Mouse (Mus musculus) limb, embryonic 10.5 days (tissue): Measurements from ENCODE around the gene Chchd6. TPM values are rescaled to one million over a fixed set of nuclear protein-coding genes. Genes with fewer than 3 reads are reported as not detected.

Source experiments
- DNase-seq: peaks from one replicate; pipeline ENCODE4 v3.0.0-alpha.2; 2017; ENCODE audit warnings: low spot score
- H3K27ac ChIP-seq: fragments of 300-500 bp; sonication (generic); 2 replicates; pipeline ENCODE4 v1.5.1; 2016; ENCODE audit warnings: mild to moderate bottlenecking
- H3K27me3 ChIP-seq: fragments of 300-500 bp; sonication (generic); 2 replicates; pipeline ENCODE4 v1.6.1; 2016; ENCODE audit warnings: low read depth, mild to moderate bottlenecking; ENCODE audit not compliant: poor library complexity, severe bottlenecking
- H3K36me3 ChIP-seq: fragments of 300-500 bp; sonication (generic); 2 replicates; pipeline ENCODE4 v1.6.1; 2016; ENCODE audit warnings: mild to moderate bottlenecking, moderate library complexity
- H3K4me1 ChIP-seq: fragments of 300-500 bp; sonication (generic); 2 replicates; pipeline ENCODE4 v1.6.1; 2016
- H3K4me3 ChIP-seq: fragments of 300-500 bp; sonication (generic); 2 replicates; pipeline ENCODE4 v1.5.1; 2016; ENCODE audit warnings: mild to moderate bottlenecking, moderate library complexity
- H3K9me3 ChIP-seq: fragments of 300-500 bp; sonication (generic); replicated peaks from 2 replicates; pipeline ENCODE4 v1.6.1; 2016; ENCODE audit warnings: mild to moderate bottlenecking
- WGBS: fragments of 180-500 bp; shearing (Covaris S2); methylation state at CpG from one replicate; pipeline ENCODE4 v1.1.7; 2016; 5-methylcytosine and 5-hydroxymethylcytosine counted together
- polyA plus RNA-seq: library from polyadenylated mRNA; unstranded; fragments of >200 nt; fragmentation: Nextera tagmentation; extraction: Ambion mirVana; gene quantifications from 2 replicates; pipeline ENCODE4 v1.2.1, GENCODE M21; 2016

Gene Chchd6
- polyA plus RNA-seq, 1 experiment from 2014 or later, result 68.8 TPM

DNA sequence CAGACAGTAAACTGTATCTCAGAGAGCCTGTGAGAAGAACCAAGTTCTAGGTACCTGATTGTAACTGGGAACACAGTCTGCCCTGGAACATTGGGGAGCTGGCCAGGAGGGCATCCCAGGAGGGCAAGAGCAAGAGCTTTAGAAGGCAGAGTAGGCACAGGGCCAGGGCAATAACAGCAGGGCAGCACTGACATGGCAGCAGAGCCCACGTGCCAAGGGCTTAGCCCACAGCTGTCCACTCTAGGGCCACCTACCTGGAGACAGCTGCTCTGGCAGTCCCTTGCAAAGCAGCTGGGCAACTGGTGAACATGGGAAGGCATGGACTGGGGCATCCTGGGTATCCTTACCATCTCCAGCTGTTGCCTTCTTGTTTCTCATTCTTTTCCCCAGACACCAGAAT is 247.7 kb downstream of the Chchd6 start:
- WGBS, result 92% methylated on average over 1 of the region's 1 CpGs
- peaks cover 73% of the 10 kb centered on the region for H3K36me3 ChIP-seq
- no peak for DNase-seq

DNA sequence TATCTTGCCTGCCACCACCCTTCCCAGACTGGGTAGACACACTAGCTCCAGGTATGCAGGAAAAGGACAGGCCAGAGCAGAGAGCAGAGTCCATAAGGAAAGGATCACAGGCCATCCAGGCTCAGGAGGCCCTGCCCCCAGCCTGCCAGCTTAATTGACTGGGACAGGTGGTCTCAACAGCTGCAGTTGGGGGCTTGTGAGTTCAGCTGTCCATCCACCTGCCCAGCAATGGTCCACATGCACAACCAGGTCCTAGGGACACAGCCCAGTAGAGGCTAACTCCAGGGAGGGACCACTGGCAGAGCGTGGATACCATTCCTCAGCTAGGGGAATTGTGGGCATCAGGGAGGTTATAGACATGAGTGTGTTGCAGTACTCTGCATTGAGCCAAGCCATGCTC is 249.6 kb downstream of the Chchd6 start:
- Histone ChIP-seq H3K9me3 (no peaks in the 10 kb centered on the region), H3K27ac (peak overlapping the region; percentile 95), H3K36me3 (peaks cover 75% of the 10 kb centered on the region), H3K4me3 (peak overlapping the region; percentile 25; the same call in 1 of the 2 replicates), H3K27me3 (no peaks in the 10 kb centered on the region), H3K4me1 (peaks cover 44% of the 10 kb centered on the region)
- DNase-seq, result no peak
- 78% methylated on average over 1 of the region's 1 CpGs for WGBS

More for the DNA sequence above, 247.7 kb downstream of the Chchd6 start:
- H3K27me3 ChIP-seq, result no peaks in the 10 kb centered on the region
- no peaks in the 10 kb centered on the region for H3K9me3 ChIP-seq
- H3K4me3 ChIP-seq, result no peak overlapping the region
- peaks cover 63% of the 10 kb centered on the region for H3K4me1 ChIP-seq
- no peak overlapping the region for H3K27ac ChIP-seq

DNA sequence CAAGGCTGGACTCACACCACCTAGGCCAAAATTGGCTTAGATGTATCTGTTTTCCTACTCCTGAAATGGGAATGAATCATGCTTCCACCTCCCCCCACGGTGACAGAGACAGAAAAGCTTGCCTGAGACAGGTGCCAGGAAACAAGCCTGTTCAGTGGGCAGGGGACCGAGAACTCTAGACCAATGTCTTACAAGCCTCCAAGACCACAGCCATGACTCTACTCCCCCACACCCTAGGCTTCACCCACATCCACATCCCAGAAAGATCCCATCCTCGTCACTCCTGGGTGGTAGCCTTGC is 250.0 kb downstream of the Chchd6 start:
- Histone ChIP-seq H3K4me3 (peak overlapping the region; percentile 25; the same call in 1 of the 2 replicates), H3K27me3 (no peaks in the 10 kb centered on the region), H3K36me3 (peaks cover 75% of the 10 kb centered on the region), H3K4me1 (peaks cover 39% of the 10 kb centered on the region), H3K9me3 (no peaks in the 10 kb centered on the region), H3K27ac (peak overlapping the region; percentile 95)
- no peak for DNase-seq
- WGBS, result 61% methylated on average over 3 of the region's 3 CpGs

DNA sequence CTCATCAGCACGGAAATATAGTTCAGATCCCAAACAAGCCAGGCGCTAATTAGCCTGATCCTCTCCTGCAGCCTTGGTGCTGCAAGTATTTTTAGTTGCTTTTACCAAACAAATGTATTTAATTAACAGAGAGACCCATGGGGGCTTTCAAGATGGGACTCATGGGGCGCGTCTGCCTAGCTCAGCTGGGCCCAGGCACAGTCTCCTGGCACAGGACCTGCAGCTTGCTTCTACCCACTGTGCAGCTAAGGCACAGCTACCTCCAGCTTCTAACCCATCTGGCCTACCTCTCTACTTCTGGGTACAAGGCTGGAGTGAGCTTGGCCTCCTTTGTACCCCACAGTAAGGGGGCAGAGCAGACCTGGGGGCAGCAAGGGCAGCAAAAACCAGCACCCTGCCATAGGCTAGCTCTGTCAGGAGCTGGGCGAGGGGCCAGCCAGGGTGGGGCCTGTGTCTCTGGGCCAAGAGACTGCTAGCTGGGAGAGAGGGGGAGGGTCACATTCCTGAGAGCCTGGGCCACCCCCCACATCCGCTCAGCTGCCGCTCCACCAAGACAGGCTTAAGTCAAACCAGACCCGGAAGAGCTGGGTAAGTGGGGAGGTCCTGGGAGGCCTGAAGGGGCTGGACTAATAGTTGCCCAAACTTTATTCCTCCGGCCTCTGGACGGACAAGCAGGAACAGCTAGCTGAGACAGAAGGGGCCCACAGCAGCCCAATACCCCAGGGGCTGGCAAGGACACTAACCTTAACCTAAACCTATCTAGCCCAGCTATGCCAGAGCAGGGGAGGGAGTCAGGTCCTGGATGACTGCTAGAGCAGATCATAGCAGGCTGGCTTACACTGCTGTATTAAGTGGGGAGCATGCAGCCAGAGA is 250.6 kb downstream of the Chchd6 start:
- H3K4me3 ChIP-seq, result peak overlapping the region; percentile 34
- H3K27ac ChIP-seq, result peak overlapping the region; percentile 95
- no peaks in the 10 kb centered on the region for H3K9me3 ChIP-seq
- peak; percentile 89 for DNase-seq
- no peaks in the 10 kb centered on the region for H3K27me3 ChIP-seq
- 19% methylated on average over 10 of the region's 10 CpGs for WGBS
- H3K4me1 ChIP-seq, result peaks cover 38% of the 10 kb centered on the region
- H3K36me3 ChIP-seq, result peaks cover 75% of the 10 kb centered on the region

DNA sequence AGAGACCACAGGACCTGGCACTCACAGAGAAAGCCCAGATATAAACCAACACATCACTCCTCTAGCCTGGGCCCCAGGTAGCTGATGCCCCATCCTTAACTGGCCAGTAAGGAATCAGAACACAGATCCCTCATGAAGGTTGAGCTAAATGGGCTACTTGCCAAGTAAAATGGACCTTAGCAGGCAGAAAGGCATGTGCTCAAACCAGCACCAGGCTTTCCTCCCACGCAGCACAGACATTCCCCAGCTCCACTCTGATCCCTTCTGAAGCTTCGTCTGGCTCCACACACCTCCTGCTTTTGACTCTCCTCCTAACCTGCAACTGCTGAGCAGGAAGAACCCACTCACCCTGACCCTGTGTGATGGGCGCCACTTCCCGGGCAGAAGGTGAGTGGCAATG is 253.5 kb downstream of the Chchd6 start:
- Histone ChIP-seq H3K36me3 (peaks cover 75% of the 10 kb centered on the region), H3K27ac (0 out of 2 replicates have a peak overlapping the region, but pooled peaks have one; percentile 30), H3K4me3 (no peak overlapping the region), H3K4me1 (peaks cover 34% of the 10 kb centered on the region), H3K9me3 (no peaks in the 10 kb centered on the region), H3K27me3 (no peaks in the 10 kb centered on the region)
- WGBS, result 90% methylated on average over 4 of the region's 4 CpGs
- DNase-seq, result no peak

DNA sequence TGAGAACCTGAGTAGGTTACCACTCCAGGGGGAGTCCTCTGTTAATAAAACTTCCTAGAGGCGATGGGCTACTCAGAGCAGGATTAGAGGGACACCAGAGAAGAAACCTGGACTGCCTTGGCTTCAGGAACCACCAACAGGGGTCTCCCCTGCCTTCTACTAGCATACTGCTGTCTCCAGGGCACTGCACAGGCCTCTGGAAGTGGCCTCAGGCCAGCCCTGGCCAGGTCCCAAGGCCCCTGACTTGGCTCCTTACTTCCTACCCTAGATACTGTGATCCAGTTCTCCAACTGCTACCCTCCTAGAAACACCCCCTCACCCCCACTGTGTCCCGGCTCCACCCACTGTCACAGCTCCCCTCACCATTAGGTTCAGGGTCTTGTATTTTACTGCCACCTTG is 256.0 kb downstream of the Chchd6 start:
- Histone ChIP-seq H3K9me3 (no peaks in the 10 kb centered on the region), H3K4me1 (peaks cover 18% of the 10 kb centered on the region), H3K27me3 (no peaks in the 10 kb centered on the region), H3K27ac (no peak overlapping the region), H3K4me3 (no peak overlapping the region), H3K36me3 (peaks cover 95% of the 10 kb centered on the region)
- WGBS, result 85% methylated on average over 2 of the region's 2 CpGs
- no peak for DNase-seq

DNA sequence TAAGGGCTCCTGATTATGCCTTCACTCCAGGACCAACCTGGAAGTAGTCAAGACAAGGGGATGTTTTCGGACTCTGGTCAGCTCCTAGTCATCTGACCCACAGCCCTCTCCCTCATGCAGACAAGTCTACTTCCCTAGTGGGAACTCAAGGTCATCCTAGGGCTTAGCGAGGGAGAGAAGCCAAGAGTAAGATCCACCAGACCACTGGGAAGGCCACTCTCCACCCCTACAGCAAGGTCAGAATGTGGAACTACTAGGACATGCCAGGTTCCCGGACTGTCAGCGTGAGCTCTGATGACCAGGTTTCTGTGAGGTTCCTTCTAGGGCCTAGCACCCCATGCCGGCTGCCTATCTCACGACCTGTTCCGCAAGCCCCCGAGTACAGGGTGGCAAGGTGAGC is 256.7 kb downstream of the Chchd6 start:
- Histone ChIP-seq H3K36me3 (peaks cover 99% of the 10 kb centered on the region), H3K27me3 (no peaks in the 10 kb centered on the region), H3K4me1 (peaks cover 17% of the 10 kb centered on the region), H3K27ac (no peak overlapping the region), H3K9me3 (no peaks in the 10 kb centered on the region), H3K4me3 (no peak overlapping the region)
- no peak for DNase-seq
- WGBS, result 97% methylated on average over 8 of the region's 8 CpGs

DNA sequence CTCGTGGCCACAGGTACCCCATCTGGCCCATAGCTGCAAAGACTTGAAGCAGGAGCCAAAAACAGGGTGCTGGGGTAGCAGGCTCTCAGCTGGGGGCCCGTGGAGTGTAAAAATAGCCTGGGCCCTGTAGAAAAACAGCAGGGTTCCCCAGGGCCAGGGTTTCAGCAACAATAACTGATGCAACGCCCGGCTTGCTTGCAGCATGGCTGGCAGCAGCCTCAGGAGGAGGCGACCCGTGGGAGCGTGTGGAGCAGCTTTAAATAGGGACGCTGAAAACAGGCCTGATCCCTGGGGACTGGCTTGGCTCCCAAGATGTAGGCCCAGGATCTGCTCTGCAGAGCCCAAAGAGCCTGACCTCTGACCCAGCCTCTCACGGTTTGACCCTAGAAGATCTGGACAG is 257.9 kb downstream of the Chchd6 start:
- no peak for DNase-seq
- Histone ChIP-seq H3K4me3 (no peak overlapping the region), H3K9me3 (no peaks in the 10 kb centered on the region), H3K27me3 (no peaks in the 10 kb centered on the region), H3K27ac (no peak overlapping the region), H3K36me3 (peaks cover 99% of the 10 kb centered on the region), H3K4me1 (peaks cover 10% of the 10 kb centered on the region)
- WGBS, result 89% methylated on average over 9 of the region's 9 CpGs

DNA sequence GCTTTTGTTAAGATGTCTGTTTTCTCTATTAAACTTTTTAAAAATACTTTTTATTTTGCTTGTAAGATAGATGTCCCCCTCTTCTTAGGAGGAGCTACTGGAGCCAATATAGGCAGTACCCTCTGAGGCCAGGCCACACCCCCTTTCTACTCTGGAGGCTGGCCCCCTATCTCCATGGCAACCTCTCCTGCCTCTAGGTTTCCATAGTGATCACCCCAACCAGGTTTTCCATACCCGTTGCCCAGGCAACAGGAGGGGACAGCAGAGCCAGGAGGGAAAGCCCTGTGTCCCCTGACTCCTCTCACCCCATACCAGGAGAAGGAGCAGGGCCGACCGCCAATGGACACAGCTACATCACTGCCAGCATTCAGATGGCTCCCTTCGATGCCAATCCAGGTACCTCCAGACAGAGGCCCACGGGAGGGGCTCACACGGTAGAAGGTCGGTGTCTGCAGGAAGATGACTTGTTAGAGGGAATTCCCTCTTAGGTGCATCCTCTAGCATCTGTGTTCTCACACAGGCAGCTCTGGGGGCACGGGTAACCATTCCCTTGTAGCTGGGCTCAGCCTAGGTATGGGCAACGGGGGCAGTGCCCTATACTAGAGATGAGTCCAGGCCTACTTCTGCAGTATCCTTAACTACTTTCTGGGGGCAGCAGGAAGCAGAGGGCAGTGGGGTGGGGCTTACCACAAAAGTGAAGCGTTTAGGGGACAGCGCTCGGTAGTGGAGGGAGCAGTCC is 261.3 kb downstream of the Chchd6 start:
- Histone ChIP-seq H3K27ac (no peak overlapping the region), H3K9me3 (no peaks in the 10 kb centered on the region), H3K36me3 (peaks cover 99% of the 10 kb centered on the region), H3K4me1 (peaks cover 10% of the 10 kb centered on the region), H3K4me3 (no peak overlapping the region), H3K27me3 (no peaks in the 10 kb centered on the region)
- WGBS, result 86% methylated on average over 12 of the region's 12 CpGs
- peak; percentile 48 for DNase-seq

Other genes starting within 250 kb of the Chchd6 start
- gene Plxna1, start 233.0 kb downstream of the Chchd6 start, polyA plus RNA-seq, result 28.6 and 29.5 TPM in 2 replicates
- 9.5 and 11.0 TPM in 2 replicates for gene Txnrd3, start 48.3 kb upstream of the Chchd6 start, polyA plus RNA-seq
- gene Vmn1r40, start 111.9 kb upstream of the Chchd6 start, polyA plus RNA-seq, result not detected in 2 replicates
- not detected in 2 replicates for gene Vmn1r41, start 145.1 kb upstream of the Chchd6 start, polyA plus RNA-seq